Mouse (Mus musculus): ENCODE measurements at regions not wholly inside any gene's neighbourhood (a gene's known extent, or its start where the extent isn't known, plus 50 kb on each side); places are given as distances from the start of the nearest gene placed in this dataset.
"Not testable (repeated sequence)": the region's sequence is repeated elsewhere in the genome, so short reads cannot be mapped to it uniquely, and the experiment has no call there.

- intact Hi-C loops (cut with DNase I): not testable (repeated sequence)
- peak; percentile 18 to 23 for DNase-seq (ENCODE audit: low spot score in 2 of 2)
These were observed 301.9 kb downstream of the Hpcal1 start for GRCm38 (mm10) chr12:17992572-17992971.

- intact Hi-C loops (cut with DNase I); DNase-seq (ENCODE audit: low spot score in 2 of 2): not testable (repeated sequence)
These were observed 302.7 kb downstream of the Hpcal1 start for GRCm38 (mm10) chr12:17993368-17993767.
